Mouse (Mus musculus) kidney, postnatal 25 days (tissue): ENCODE data around the gene Cxcl3.
A peak's percentile ranks its signal among the peaks of the same experiment; 100 is the strongest.

Experiments
- DNase-seq, 2 experiments: peaks; one replicate each; pipeline ENCODE4 v3.0.0; 2021; ENCODE audit warnings: mixed read lengths in 2 of 2

Cxcl3 gene

DNA sequence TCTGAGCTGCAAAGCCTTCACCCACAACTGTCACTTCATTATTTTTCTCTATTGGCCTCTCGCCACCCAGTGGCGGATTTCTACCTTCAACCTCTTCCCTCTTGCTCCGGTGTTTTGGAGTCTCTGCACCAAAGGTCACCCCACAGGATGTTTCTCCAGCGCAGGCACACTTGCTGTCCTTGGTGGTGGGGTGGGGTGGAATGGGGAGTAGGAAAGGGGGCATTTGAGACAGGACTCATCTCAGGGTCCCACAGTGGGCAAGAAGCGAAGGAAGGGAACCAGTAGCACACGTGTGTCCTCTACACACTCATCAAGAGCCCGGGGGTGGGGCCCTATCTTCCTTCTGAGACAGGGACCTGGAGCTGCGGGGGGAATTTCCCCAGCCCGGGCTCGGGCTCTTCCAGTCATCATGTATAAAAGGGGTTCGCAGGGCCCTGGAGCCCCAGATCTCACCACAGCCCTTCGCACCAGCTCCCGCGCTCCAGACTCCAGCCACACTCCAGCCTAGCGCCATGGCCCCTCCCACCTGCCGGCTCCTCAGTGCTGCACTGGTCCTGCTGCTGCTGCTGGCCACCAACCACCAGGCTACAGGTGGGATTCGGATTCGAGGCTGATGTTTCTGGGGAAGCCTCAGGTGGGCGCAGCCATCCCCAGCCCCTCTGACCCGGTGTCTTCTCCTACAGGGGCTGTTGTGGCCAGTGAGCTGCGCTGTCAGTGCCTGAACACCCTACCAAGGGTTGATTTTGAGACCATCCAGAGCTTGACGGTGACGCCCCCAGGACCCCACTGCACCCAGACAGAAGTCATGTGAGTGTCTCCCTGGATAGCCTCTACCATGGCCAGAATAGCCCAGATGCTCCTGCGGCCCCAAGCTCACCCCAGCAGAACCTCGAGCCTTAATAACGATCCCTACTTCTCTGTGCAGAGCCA lies at the start of gene Cxcl3:
TSS of gene Cxcl3 (plus strand) at position 445 of the 930 bp plus-strand sequence.
- DNase-seq = peak; percentile 69

DNA sequence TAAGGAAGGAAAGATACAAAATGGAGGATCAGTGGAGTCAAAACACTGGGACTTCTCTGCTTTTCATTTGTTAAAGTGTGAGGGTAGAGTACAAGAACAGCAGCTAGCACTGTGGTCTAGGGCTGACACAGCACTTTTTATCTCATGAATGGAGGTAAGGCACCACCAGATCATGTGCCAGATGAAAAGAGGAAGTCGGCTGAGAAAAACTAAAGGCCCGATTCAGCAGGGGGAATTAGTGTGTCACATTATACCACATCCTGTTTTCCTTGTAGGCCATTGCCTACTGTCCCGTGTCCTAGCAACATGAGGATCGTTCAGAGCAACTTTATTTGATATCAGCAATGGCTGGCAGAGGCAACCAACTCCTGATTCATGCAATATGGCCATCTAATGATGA lies 43.9 kb upstream of the Cxcl3 start:
- DNase-seq = no peak

DNA sequence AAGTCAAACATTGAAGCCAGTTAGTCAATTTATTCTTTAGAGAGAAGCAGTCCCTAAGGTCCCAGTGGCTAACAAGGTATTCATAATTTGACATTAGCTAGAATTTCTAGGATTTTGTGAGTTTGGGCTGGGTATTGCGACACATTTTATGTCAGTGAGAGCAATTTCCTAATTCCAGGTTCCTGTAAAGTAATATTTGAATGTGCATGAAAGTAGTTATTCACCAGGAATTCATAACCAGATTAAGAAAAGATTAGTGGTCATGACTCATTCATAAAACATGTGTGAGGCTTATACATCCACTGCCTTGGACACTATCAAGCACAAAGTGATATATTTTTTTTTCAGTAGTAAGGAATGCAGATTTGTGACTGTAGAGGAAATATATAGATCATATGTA lies 32.0 kb upstream of the Cxcl3 start:
- DNase-seq = no peak

DNA sequence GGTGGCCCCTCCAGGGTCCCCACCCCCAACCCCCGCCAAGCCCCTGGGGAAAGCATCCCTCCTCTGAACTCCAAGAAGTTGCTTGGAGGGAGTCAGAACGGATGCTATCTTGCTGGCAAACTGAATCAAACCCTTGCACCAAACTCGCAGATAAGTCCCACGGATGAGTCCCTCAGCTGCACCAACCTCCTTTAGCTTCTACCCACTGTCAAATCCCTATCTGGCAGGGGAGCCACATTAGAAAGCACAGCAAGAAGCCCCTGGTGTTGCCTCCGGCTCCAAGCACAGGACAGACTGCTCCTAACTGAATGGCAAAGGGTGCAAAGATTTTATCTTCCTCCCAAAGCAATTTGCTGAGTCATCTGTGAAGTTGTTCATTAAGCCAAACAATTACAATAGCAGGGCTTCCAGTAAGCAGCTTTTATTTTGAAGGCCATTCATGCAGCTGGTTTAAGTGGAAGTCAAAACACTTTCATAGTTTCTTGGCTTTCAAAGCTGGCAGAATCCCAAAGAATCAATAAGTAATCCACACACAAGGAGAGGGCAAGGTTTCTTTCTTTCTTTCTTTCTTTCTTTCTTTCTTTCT lies 27.8 kb upstream of the Cxcl3 start:
- DNase-seq = peak; percentile 11 to 39

DNA sequence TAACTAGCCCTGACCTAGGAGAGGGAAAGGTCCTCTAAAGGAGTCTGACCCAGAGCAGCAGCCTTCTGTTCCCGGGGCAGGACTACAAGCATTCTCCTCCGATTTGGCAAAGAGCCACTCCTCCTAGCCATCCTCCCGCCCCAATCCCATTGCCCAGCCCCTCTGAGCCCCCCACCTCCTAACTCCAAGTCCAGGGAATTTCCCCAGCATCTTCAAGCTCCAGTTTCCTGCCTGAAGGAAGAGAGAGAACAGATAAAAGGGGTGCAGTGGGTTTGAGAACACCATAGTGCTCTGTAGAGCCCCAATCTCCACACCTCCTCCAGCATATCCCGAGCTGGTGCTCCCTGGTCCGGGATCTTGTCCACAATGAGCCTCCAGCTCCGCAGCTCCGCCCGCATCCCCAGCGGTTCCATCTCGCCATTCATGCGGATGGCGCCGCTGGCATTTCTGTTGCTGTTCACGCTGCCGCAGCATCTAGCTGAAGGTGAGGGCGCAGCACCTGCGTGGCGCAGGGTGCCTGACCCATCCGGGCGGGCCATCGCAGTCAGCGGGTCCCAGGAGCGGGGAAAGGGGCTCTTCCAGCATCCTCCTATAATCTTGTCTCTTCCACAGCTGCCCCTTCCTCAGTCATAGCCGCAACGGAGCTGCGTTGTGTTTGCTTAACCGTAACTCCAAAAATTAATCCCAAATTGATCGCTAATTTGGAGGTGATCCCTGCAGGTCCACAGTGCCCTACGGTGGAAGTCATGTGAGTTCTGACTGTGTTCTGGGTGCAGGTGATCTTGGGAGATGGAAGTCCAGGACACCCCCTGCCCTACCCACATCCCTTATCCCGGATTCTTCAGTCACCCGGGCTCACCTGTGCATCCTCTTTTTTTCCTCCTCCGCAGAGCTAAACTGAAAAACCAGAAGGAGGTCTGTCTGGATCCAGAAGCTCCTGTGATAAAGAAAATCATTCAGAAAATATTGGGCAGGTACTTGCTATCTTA lies 26.5 kb upstream of the Cxcl3 start, which contains the start of gene Cxcl5:
TSS of gene Cxcl5 (plus strand) at position 284 of the 989 bp plus-strand sequence.
- peak; percentile 20 to 36 for DNase-seq

DNA sequence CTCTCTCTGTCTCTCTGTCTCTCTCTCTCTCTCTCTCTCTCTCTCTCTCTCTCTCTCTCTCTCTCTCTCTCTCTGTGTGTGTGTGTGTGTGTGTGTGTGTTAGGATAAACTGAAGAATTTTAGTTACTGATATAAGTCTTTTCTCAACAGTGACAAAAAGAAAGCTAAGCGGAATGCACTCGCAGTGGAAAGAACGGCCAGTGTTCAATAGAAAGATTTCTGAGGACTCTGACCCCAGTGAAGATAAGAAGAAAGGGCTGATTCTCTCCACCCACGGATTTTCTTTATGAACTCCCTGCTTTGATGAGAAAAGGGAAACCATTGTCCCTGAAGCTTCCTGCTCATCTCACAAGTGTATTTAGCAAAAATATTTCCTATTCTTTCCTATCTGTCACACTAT lies 25.6 kb upstream of the Cxcl3 start:
- DNase-seq = no peak

DNA sequence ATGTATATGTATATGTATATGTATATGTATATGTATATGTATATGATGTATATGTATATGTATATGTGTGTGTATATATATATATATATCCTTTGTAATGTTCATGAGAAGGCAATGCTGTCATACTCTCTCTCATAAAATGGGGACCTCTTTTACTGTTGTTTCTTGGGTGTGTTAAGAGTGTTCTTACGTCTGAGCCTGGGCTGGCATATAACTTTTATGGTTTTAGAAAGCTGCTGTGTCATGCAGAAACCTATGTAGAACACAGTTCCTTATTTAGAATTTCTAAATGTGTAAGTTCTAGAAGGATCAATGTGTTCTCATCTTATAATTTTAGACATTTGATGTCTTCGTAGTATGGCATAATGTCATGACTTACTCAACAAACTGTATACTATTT lies 25.1 kb upstream of the Cxcl3 start:
- no peak for DNase-seq

DNA sequence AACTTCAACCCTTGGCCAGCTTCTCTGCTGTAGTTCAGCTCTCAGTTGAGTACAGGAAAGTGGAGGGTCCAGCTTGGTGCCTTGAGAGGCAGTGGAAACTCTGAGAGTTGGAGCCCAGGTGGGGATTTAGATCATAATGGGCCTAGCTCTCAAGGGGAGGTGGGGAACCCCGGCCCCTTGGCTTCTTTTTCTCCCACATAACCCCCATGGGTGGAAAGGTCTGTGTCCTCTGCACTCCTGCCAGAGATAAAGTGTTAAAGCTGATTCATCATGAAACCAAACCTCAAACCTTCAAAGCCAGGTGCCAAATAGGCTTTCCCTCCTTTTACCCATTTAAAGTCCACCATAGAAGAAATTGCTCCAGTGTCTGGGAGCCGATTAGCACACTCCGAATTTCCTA lies 24.1 kb upstream of the Cxcl3 start:
- no peak for DNase-seq

DNA sequence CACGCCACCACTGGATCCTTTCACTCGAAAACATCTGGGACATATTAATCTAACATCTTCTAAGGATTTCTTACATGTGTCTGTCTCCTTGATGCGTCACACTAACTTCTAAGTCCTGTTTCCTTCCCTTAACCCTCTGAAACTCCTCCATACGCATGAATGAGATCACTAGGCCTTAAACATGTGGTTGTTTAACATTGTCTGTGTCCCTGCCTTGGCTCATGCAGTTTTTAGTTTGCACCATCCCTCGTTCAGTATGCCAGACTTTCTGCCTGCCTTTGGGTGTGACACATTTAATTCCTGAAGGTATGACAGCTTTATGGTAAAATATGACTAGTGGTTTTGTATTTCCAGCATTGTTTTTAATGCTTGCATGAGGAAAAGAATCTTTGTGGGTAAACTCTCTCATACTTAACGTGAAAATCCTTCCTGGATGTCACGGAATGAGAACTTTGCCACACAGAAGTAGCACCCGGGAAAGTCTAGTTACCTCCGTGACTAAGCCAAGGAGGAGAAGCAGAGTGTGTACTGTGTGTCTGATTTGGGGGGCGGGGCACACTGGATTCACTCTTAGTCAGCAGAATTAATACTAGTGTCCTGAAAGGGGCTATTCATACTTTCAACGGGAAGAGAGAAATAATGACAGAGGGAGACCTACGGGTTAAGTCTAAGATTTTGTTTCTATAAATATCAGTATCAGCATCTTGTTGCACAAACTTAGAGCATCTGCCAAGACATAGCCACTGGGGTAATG lies 21.8 kb upstream of the Cxcl3 start:
- DNase-seq = no peak

DNA sequence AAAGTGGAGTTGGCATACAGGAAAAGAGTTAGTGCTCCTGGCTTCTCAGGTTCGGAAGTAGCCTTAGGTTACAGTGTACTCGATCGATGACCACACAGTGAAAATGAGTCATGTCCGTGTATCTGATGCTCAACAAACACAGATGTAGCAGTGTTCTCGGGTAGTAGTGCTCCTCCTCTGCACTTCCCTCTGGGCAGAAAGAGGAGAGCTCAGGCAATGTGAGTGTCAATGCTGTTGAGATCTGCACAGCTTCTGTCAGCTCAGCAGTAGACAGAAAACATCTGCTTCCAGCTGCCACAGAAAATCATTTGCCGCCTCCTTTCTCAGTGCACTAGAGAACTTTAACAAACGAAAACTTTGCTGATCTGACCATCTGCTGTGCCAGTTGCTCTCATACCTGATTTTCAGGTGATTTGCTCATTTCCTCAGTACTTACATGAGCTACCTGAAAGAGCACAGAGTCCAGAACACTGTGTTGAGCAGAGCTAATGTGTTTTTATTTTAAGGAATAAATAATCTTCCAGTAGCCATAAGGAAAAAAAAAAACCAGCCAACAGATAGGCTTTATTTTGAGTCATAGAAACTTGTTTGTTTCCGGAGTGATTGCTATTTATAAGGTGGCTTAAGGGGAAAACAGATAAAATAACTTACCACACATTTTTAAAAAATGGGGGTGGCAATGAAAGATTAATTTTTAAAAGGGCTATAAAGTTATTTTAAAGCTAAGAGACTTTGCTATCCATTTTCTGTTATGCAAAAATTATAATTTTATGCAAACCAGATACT lies 19.9 kb upstream of the Cxcl3 start:
- no peak for DNase-seq

DNA sequence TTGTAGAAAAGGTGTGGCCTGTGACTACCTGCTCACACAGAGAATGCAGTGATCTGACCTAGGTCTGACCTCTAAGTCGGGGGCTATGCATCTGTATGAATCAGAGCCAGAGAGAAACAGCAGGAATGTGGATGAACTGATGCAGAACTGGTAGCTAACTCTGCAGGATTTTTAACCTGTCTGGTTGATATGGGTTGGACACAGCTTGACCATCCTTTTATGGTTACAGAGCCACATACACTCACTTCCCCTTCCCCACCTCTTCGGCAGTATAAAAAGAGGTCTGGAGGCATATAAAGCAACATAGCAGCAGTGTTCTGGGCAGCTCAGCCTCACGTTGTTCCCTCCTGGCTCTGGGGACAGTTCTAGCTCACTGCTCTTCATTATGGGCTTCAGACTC lies 17.7 kb upstream of the Cxcl3 start, which contains the start of gene Ppbp:
TSS of gene Ppbp (plus strand) at position 301 of the 400 bp plus-strand sequence.
- no peak for DNase-seq

DNA sequence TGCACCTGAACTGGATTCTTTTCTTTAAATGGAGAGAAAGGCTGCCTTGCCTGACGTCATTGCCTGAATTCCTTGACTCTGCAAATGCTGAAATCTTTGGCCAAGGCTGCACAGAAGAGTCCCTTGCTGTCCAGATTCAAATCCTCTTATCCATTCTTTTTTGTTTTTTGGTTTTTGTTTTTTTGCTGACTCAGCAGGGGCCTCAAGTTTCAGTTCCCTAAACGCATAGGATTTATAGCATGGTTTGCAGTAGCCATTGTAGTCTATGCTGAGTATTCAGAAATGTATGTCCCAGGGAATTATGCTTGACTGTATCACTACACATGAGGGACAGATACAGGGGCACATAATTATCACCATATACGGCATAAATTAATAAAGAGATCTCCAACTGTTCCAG lies 14.5 kb upstream of the Cxcl3 start:
- no peak for DNase-seq

DNA sequence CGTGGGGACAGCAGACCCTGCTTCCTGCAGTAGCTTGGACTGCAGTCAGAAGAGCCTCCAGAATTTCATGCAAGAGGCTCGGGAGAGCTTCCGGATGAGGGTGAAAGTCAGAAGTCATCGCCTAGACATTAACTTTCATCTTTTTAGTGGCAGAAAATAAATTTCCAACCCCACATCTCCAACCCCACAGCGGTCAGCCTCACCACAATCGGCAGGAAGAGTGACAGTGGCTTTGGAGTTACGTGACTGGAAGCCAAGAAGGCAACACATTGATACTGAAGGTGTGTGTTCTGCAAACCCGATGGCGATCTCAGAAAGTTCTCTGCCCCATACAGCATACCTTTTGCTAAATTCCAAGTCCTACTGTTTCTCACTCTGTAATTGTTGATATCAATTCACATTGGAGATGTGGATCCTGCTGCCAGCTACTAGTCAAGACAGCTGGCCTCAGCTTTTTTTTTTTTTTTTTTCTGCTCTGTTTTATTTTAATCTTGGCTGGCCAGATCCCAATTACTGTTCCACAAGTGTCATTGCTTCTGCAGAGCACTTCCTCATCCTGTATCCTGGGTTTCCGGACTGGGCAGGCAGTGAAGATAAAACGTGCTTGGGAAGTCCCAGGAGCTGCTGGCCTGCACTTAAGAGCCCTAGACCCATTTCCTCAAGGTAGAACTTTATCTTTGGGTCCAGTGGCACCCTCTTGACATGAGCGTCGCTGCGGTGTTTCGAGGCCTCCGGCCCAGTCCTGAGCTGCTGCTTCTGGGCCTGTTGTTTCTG lies 13.8 kb upstream of the Cxcl3 start, which contains the start of gene Pf4:
TSS of gene Pf4 (plus strand) at position 556 of the 774 bp plus-strand sequence.
- DNase-seq = peak; percentile 56 to 77

DNA sequence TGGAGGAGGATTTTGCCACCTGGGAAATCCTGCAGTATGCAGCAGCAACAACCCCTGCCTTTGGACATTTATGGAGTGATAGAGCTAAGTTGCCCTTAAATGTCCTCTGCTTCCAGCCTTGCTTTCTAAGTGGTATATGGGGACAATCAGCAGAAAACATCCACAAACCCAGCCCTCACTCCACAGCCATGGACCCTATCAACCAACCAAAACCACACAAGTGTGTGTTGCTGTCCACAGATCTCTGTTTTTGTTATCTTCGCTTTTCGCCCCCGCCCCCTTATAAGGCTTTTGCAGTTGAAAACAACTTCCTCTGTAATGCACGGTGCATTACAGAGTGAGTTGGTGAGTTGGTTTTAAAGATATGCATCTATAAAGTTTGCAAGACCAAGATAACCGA lies 10.3 kb upstream of the Cxcl3 start:
- no peak for DNase-seq

DNA sequence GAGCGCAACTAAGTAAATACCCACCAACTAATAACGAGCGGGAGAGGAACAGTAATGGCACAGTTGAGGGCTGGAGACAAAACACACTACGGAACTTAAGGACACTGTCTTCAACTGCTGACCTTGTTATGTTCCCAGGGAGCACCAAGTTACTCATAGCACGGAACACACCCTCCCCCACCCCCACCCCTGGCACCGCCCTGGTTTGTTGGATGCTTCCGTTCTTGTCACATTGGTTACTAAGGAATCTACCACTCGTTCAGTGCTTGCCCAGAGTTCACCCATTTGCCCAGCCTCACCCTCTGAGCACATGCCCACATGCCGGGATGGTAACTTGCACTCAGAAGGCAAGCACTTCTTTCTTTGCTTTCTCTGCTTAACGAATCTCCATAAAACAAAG lies 8.3 kb upstream of the Cxcl3 start:
- DNase-seq = no peak

DNA sequence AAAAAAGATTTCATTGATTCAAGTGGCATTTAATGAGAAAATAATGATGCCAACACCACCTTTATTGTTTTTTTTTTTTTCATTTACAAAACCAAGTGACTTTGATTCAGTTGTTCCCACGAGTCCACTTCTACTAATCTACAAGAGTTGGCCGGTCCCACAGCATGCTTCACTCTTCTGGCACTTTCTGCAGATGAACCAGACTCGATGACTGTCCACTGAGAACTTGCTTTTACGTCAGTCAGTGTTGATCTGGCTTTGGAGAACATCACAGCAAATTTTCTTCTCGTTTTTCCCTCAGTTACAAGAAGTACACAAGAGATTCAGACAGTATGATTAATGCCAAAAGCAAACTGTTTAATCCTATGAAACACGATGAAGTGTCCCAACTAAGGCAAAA lies 7.0 kb upstream of the Cxcl3 start:
- no peak for DNase-seq

DNA sequence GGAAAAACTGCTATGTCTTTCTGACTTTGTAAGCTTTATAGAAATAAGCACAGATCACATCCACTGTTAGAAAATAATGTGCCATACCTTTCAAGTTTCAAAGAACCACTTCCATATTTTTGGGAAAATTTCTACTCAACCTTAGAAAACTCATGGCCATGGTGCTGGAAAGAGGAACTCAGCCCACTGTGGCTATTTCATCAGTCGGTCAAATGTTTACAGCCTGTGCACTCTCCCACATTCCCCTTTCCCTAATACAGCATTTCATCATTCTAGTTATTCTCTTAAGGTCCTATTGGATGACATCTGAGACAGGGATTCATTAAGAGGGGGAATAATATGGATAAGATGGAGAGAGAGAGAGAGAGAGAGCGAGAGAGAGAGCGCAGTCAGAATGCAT lies 2.2 kb upstream of the Cxcl3 start:
- no peak for DNase-seq

DNA sequence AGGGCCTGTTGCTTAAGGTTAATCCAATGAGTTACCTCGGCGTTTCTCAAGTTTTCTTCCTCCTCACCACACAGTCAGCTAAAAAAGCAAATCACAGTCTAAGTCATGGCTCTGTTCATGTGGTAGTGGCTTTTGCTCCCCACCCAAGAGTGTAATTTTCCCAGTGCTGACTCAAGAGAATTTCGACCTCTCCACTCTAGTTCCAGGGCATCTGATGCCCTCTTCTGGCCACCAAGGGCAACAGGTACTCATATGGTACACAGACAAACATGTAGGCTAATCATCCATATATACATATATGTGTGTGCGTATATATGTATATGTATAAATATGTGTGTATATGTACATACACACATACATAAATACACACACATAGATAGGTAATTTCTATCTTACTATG lies 2.2 kb downstream of the Cxcl3 start:
- DNase-seq = no peak

DNA sequence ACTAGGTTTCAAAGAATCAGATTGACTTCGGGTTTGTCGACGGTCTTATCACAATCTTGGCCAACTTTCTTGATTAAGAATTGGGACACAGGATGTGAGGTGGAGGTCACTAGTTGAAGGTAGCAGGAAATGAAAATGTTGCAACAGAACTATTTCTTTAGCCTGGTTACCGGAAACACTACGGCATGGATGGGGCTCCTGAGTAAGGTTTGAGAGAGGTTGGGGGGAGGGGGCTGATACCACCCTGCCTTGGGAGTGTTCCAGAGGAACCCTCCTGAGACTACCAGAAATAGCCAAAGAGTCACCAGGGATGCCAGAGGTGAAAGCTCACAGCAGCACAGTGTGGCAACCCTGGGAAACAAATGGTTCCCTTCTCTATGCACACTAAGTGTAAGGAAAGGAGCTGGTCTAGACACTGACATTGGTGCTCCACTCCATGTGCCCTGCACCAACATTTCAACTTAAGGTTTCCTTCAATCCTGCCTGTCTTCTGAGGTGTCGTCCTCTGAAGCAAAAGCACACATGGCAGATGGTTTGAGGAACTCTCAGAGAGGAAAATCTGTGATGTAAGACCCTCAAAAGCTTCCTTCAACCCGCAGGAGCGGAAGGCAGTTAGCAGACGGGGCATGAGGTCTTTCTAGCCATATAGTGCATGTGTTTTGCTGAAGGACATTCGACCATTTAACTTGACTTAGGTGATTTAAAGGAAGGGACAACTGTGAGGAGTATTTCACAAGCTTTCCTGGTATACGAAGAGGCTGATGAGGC lies 3.6 kb downstream of the Cxcl3 start:
- DNase-seq = peak; percentile 19 to 41

DNA sequence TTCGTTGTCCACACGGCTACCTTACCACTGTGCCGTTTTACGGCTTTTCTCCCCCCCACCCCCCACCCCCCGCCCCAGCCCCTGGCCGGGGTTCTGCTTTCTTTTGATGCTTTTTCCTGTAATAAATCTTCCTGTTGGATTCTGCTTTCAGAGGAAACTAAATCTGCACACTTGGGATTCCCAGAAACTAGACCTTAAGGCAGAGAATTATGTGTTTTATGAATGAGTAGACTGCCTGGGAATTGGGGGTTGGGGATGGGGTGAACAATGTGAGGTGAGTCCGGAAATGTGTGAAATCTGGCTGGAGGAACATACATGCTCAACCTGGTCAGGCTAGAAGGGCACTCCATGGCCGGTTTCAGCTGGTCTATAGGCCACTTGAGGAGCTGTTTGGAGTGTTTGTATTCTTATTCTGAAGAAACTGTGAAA lies 4.2 kb downstream of the Cxcl3 start:
- DNase-seq = no peak
